Mouse (Mus musculus): Measurements from ENCODE around the gene Zfand3.

Gene Zfand3

GRCm38 (mm10) chr17:30145596-30146149, 141.1 kb downstream of the Zfand3 start:
- in situ Hi-C loops (cut with MboI; ENCODE audit: low sequenced_read_pairs): no loop called here

DNA sequence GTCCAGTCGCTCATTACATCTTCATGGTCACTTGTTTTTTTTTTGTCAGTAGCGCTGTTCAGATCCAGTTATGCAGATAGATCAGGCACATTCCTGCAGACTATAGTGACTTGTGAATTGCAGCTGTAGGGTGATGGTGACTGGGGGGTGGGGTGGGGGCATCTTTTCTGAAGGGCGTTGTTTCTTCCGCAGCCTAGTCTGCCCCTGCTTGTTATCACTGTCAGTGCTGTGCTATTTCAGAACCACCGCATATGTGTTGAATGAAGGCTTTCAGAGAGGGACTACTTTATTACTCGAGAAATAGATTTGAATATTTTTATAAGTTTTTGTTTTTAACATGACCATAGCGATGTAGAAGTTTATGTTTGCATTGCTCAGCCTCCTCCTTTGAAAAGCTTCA, 142.0 kb downstream of the Zfand3 start:
- in situ Hi-C loops (cut with MboI; ENCODE audit: low sequenced_read_pairs): no loop called here

DNA sequence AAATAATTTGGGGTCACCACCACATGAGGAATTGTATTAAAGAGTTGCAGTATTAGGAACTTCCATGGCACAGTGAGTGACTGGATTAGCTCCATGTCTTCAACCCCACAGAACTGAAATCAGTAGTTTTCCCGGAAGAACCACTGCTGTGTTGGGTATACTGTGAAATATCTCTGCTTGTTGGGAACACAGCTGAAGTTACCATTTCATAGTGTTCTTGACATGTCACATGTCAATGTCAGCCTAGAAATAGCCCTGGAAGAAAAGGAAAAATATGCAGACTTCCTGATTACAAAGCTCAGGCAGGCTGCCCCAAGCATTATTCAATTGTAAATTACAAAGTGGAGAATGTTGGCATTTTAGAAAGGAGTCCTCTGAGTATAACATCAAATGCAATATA, 143.4 kb downstream of the Zfand3 start:
- in situ Hi-C loops (cut with MboI; ENCODE audit: low sequenced_read_pairs): no loop called here

DNA sequence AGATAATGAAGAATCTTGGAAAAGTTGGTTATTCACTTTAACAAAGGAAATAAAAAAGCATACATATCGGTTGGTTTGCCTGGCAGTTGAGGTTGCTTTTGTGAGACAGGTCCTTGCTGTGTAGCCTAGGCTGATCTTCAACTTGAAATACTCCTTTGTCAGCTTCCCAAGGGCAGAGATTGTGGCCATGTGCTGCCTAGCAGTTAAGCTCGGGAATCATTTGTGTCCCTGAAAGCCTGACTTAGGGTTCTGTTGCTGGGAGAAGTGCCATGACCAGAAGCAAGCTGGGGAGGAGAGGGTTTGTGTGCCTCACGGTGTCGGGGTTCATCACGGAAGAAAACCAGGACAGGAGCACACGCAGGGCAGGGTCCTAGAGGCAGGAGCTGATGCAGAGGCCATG, 143.8 kb downstream of the Zfand3 start:
- in situ Hi-C loops (cut with MboI; ENCODE audit: low sequenced_read_pairs): no loop called here

GRCm38 (mm10) chr17:30149911-30150310, 145.4 kb downstream of the Zfand3 start:
- in situ Hi-C loops (cut with MboI; ENCODE audit: low sequenced_read_pairs): no loop called here

DNA sequence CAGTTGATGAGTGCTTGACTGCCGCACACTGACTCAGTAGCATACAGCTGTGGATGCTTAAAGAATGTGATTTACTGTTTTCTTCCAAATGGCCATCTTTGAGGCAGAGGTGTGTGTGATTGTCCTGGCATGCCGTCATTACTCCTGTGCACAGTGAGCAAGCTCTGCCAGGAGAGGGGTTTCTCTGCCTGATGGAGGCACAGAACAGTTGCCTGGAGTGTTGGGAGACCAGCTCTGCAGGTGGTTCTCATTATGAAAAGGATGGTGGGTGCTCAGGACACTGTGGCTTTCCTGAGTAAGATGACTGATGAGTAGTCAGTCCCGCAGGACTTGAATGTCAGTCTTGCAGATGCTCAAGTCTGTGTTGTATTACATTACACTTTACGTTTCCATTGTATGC, 149.6 kb downstream of the Zfand3 start:
- in situ Hi-C loops (cut with MboI; ENCODE audit: low sequenced_read_pairs): no loop called here

GRCm38 (mm10) chr17:30154861-30155260, 150.3 kb downstream of the Zfand3 start:
- in situ Hi-C loops (cut with MboI; ENCODE audit: low sequenced_read_pairs): no loop called here

DNA sequence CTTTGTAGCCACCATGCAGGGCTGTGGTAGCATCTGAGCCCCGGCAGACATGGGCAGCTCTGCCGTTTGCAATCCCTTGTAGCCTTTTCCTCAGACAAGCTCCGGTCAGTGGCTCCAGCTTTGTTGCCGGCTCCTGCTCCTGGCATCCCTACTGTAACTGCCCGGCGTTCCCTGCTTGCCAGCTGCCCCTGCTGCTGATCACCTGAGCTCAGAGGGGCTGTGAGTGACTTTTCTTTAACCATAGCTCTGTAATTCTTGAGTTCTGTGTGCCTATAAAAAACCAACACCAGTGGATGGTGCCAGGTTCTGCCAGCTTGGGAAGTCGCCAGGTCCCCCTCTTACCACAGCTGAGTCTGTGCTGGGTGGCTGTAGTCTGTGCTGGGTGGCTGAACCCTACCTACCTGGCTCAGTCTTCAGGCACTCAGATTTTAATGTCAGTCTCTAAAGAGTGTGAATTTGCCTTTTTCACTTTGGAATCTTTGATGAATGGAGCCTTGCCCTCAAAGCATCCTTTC, 150.9 kb downstream of the Zfand3 start:
- in situ Hi-C loops (cut with MboI; ENCODE audit: low sequenced_read_pairs): no loop called here

DNA sequence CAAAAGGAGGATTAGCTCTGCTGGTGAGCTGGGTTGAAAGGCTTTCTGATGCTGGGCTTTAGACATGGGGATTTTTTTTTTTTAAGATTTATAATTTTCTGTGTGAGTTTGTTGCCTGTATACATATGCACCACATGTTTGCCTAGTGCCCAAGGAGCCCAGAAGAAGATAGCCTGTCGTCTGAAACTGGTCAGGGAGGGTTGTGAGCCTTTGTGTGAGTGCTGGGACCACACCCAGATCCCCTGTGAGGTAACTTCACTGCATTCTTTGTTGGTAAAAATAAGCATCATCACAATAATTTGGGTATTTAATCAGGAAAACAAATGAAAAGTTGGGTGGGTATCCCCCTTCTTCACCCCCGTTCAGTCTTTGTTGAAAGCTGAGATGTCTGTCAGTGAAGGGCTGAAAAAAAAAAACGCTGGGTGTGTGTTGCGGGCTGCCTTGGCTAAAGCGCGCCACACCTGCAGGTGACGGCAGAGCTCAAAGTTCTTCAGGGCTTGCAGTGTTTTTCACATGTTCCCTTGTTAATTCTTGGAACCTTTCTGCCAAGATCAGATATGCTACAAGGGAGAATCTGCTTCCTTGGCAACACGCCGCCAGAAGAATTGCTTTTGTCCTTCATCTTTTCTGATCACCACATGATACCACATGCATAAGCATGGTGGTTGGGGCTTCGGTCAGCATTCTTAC, 154.0 kb downstream of the Zfand3 start:
- in situ Hi-C loops (cut with MboI; ENCODE audit: low sequenced_read_pairs): no loop called here

DNA sequence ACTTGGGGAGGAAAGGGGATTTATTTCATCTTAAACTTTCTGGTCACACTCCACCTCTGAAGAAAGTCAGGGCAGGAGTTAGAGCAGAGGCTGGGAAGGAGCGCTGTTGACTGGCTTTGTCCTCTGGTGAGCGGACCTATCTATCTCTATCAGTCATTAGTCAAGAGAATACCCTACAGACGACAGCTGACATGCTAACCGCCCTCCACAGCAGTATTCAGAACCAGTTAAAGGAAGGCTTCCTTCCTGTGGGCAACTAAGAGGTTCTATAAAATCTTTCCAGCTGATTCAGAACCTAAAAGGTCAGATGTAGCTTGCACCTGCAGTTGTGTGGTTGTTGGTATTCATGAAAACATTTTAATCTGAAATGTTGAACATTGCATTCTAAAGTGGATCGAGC, 154.8 kb downstream of the Zfand3 start:
- in situ Hi-C loops (cut with MboI; ENCODE audit: low sequenced_read_pairs): no loop called here

- in situ Hi-C loops (cut with MboI; ENCODE audit: low sequenced_read_pairs): no loop called here
Observed at GRCm38 (mm10) chr17:30160823-30161432, 156.4 kb downstream of the Zfand3 start.

- in situ Hi-C loops (cut with MboI; ENCODE audit: low sequenced_read_pairs): no loop called here
Observed at GRCm38 (mm10) chr17:30162983-30163382, 158.4 kb downstream of the Zfand3 start.

- in situ Hi-C loops (cut with MboI; ENCODE audit: low sequenced_read_pairs): no loop called here
Observed at GRCm38 (mm10) chr17:30163793-30164192, 159.3 kb downstream of the Zfand3 start.

GRCm38 (mm10) chr17:30164818-30165217, 160.3 kb downstream of the Zfand3 start:
- in situ Hi-C loops (cut with MboI; ENCODE audit: low sequenced_read_pairs): no loop called here

DNA sequence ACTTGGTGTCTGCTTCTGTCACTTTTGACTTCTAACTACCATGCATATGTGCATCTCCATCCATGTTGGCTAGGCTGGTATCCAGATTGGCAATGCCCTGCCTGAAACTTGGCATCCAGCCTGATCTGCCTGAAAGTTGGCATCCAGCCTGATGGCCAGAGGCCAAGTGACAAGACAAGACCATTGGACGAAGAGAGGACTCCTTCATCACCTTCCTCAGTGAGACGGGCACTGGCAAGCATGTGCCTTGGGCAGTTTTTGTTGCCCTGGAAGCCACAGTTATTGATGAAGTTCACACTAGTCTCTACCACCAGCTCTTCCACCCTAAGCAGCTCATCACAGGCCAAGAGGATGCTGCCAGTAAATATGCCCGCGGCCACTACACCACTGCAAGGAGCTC, 172.9 kb downstream of the Zfand3 start:
- in situ Hi-C loops (cut with MboI; ENCODE audit: low sequenced_read_pairs): no loop called here

GRCm38 (mm10) chr17:30178402-30178801, 173.9 kb downstream of the Zfand3 start:
- in situ Hi-C loops (cut with MboI; ENCODE audit: low sequenced_read_pairs): no loop called here

- in situ Hi-C loops (cut with MboI; ENCODE audit: low sequenced_read_pairs): no loop called here
Observed at GRCm38 (mm10) chr17:30180197-30180596, 175.7 kb downstream of the Zfand3 start.

GRCm38 (mm10) chr17:30181554-30181953, 177.0 kb downstream of the Zfand3 start:
- in situ Hi-C loops (cut with MboI; ENCODE audit: low sequenced_read_pairs): no loop called here

- in situ Hi-C loops (cut with MboI; ENCODE audit: low sequenced_read_pairs): no loop called here
Observed at GRCm38 (mm10) chr17:30182063-30182462, 177.5 kb downstream of the Zfand3 start.

- in situ Hi-C loops (cut with MboI; ENCODE audit: low sequenced_read_pairs): no loop called here
Observed at GRCm38 (mm10) chr17:30183561-30183960, 179.0 kb downstream of the Zfand3 start.

DNA sequence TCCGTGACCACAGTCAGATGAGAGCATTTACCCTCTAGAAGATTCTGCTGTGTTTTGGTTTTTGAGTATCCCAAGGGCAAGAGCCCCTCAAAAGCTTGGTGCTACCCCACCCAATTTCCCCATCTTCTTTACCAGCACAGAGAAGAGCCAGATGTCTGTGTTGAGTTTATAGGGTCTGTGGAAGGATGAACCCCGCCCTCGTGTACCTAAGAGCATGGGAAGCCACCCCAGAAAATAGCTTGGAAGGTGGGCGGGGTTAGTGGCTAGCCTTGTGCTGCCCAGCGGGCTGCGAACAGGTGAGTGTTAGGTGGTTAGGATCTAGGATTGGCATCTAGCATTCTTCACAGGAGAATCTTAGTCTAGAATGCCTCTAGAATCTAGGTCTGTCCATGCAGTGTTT, 182.6 kb downstream of the Zfand3 start:
- in situ Hi-C loops (cut with MboI; ENCODE audit: low sequenced_read_pairs): no loop called here

DNA sequence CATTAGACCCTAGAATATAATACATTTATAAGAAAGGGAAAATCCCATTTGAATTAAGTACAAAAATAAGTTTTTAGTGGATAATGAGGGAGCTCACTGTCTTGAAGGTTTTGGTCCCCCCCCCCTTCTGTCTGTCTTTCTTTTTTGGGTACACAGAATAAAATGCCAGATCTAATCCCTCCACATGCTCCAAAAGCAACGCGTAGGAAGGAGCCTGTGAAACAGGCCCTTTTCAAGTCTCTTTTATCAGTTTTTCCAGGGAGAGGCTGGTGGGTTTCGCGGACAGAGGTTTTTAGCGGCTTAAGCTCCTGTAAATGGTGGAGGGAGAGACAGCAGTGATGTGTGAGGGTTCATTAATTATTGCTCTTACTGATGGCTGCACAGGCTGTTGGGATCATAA, 183.0 kb downstream of the Zfand3 start:
- in situ Hi-C loops (cut with MboI; ENCODE audit: low sequenced_read_pairs): no loop called here

All from CH12F3 (cell line).